Mouse (Mus musculus): ENCODE results near the gene Gm10681.

- no peak for TF ChIP-seq POLR2A (IDR thresholded peaks at IDR 0.05; ENCODE audit: control insufficient read depth, extremely low read depth, insufficient read depth, low read length, poor library complexity)
- TF ChIP-seq CTCF (IDR thresholded peaks at IDR 0.05; ENCODE audit: borderline replicate concordance, control insufficient read depth, extremely low read depth, insufficient read depth, low read length, poor library complexity) = no peak
Measured at GRCm38 (mm10) chr3:98635145-98635544, 46.5 kb upstream of the Gm10681 start.
